Mouse (Mus musculus) heart, embryonic 15.5 days (tissue): ENCODE data around the gene Tecta. TPM values are rescaled to one million over a fixed set of nuclear protein-coding genes. Genes with fewer than 3 reads are reported as not detected.

Experiments used
- ATAC-seq: fragments of 200-750 bp; cut with Nextera tagmentation; replicated peaks from 2 replicates; pipeline ENCODE4 v1.8.0; 2017; ENCODE audit warnings: low read depth, moderate TSS enrichment; ENCODE audit not compliant: insufficient number of reproducible peaks, insufficient read depth, low FRiP score
- H3K27ac ChIP-seq: fragments of 300-500 bp; sonication (generic); 2 replicates; pipeline ENCODE4 v1.5.1; 2015; ENCODE audit warnings: mild to moderate bottlenecking, inconsistent platforms
- H3K27me3 ChIP-seq: fragments of 300-500 bp; sonication (generic); 2 replicates; pipeline ENCODE4 v1.6.1; 2015; ENCODE audit warnings: inconsistent platforms
- H3K36me3 ChIP-seq: fragments of 300-500 bp; sonication (generic); 2 replicates; pipeline ENCODE4 v1.6.1; 2015; ENCODE audit warnings: mild to moderate bottlenecking, inconsistent platforms
- H3K4me1 ChIP-seq: fragments of 300-500 bp; sonication (generic); replicated peaks from 2 replicates; pipeline ENCODE4 v1.6.1; 2015; ENCODE audit warnings: inconsistent platforms
- H3K4me2 ChIP-seq: fragments of 300-500 bp; sonication (generic); 2 replicates; pipeline ENCODE4 v1.6.1; 2015; ENCODE audit warnings: inconsistent platforms, mild to moderate bottlenecking, moderate library complexity
- H3K4me3 ChIP-seq: fragments of 300-500 bp; sonication (generic); 2 replicates; pipeline ENCODE4 v1.5.1; 2015; ENCODE audit warnings: mild to moderate bottlenecking, inconsistent platforms
- H3K9ac ChIP-seq: fragments of 300-500 bp; sonication (generic); 2 replicates; pipeline ENCODE4 v1.6.1; 2015; ENCODE audit warnings: mild to moderate bottlenecking, inconsistent platforms
- H3K9me3 ChIP-seq: fragments of 300-500 bp; sonication (generic); replicated peaks from 2 replicates; pipeline ENCODE4 v1.6.1; 2016; ENCODE audit warnings: inconsistent platforms
- WGBS: fragments of 180-500 bp; shearing (Covaris S2); methylation state at CpG from one replicate; pipeline ENCODE4 v1.1.7; 2015; ENCODE audit warnings: mixed read lengths; 5-methylcytosine and 5-hydroxymethylcytosine counted together
- polyA plus RNA-seq: library from polyadenylated mRNA; unstranded; fragments of >200 nt; fragmentation: Nextera tagmentation; extraction: Ambion mirVana; gene quantifications from 2 replicates; pipeline ENCODE4 v1.2.1, GENCODE M21; 2015

Gene Tecta
- polyA plus RNA-seq, 1 experiment from 2014 or later, result 0.04 TPM

DNA sequence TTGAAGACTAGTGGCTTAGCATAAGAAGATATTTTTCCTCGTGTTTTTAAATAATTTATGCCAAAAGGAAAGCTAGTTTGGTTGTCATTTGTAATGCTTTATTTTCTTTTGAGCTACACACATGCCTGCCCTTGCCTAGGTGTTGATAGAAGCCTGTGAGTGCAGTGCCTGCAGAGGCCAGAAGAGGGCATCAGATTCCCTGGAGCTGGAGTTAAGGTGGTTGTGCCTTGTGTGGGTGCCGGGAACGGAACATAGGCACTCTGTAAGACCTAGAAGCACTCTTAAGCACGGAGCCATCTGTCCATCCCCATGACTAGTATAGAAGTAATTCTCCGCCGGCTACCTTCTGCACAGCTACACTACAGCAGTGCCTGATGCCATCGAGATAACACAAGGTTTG lies 79.1 kb downstream of the Tecta start:
- H3K9ac ChIP-seq, result no peak overlapping the region
- 87% methylated on average over 7 of the region's 7 CpGs for WGBS

DNA sequence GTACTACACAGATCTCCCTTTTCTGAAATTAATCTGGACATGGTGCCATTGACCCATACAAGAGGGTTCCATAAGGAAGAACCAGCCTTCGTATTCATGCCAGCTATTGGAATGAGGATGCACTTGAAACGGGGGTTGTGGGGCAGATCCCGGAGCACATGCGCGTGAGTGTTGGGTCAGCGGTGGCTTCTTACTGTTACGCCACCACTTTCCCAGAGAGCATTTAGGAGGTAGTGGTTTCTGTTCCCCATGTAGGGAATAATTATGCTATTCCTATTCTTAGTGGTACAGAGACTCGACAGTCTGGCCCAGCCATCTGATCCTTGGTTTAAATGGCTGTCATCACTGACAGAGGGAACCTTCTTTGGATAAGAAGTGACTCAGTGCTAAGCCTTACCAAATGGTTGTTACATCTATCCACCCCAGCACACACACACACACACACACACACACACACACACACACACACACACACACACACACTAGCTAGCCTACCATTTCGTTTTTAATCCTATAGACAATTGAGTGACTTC lies 81.2 kb downstream of the Tecta start:
- Histone ChIP-seq H3K27ac (no peak overlapping the region), H3K36me3 (no peaks in the 10 kb centered on the region), H3K27me3 (no peaks in the 10 kb centered on the region), H3K4me2 (no peak overlapping the region), H3K9ac (no peak overlapping the region), H3K9me3 (no peaks in the 10 kb centered on the region), H3K4me1 (0 out of 2 replicates have a peak, but pooled peaks cover 2% of the 10 kb centered on the region), H3K4me3 (no peak overlapping the region)
- 82% methylated on average over 9 of the region's 9 CpGs for WGBS
- no peak for ATAC-seq

More for the DNA sequence above, 79.1 kb downstream of the Tecta start:
- ATAC-seq, result no peak
- Histone ChIP-seq H3K9me3 (no peaks in the 10 kb centered on the region), H3K4me2 (no peak overlapping the region), H3K36me3 (no peaks in the 10 kb centered on the region), H3K27ac (no peak overlapping the region), H3K4me3 (no peak overlapping the region), H3K4me1 (0 out of 2 replicates have a peak, but pooled peaks cover 2% of the 10 kb centered on the region), H3K27me3 (peaks cover 8% of the 10 kb centered on the region; the same call in 1 of the 2 replicates)

DNA sequence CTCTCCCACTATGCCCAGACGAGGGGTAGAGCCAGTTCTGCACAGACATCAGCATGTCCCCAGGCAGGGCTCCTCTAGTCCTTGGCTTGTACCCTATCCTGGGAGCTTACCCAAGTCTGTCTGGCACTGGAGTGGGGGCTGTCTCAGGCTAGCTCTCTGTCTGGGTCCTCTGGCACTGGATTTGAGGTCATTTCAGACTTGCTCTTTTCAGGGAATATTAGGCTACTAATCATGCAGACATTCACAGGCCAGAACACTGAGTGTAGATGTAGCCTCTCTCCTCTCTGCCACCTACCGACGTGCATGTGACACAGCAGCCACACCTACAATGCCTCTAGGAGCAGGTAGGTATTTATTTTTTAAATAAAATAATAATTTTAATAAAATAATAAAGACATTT lies 82.4 kb downstream of the Tecta start:
- Histone ChIP-seq H3K4me3 (no peak overlapping the region), H3K9me3 (no peaks in the 10 kb centered on the region), H3K27me3 (no peaks in the 10 kb centered on the region), H3K4me2 (no peak overlapping the region), H3K36me3 (no peaks in the 10 kb centered on the region), H3K9ac (no peak overlapping the region), H3K27ac (no peak overlapping the region), H3K4me1 (0 out of 2 replicates have a peak, but pooled peaks cover 2% of the 10 kb centered on the region)
- no peak for ATAC-seq
- 58% methylated on average over 3 of the region's 3 CpGs for WGBS

DNA sequence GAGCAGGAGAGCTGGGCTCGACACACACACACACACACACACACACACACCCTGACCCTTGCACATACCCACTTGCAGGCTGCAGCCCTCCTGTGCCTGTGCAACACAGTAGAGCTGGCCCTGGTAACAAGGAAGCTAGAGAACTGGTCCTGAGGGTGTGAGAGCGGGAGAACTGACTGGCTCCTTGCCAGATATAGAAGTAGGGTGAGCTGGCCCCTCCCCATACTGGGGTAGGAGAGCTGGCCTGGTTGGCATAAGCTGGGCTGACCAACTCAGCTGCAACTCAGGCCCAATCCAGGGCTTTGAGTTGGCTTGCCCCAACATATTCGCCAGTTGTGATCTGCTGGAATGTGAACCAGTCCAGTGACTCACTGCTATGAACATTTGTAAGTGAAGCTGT lies 83.9 kb downstream of the Tecta start:
- Histone ChIP-seq H3K4me1 (0 out of 2 replicates have a peak, but pooled peaks cover 2% of the 10 kb centered on the region), H3K4me2 (no peak overlapping the region), H3K36me3 (no peaks in the 10 kb centered on the region), H3K27ac (no peak overlapping the region), H3K9ac (no peak overlapping the region), H3K4me3 (no peak overlapping the region), H3K27me3 (no peaks in the 10 kb centered on the region), H3K9me3 (no peaks in the 10 kb centered on the region)
- WGBS, result 56% methylated on average over 3 of the region's 3 CpGs
- ATAC-seq, result no peak

DNA sequence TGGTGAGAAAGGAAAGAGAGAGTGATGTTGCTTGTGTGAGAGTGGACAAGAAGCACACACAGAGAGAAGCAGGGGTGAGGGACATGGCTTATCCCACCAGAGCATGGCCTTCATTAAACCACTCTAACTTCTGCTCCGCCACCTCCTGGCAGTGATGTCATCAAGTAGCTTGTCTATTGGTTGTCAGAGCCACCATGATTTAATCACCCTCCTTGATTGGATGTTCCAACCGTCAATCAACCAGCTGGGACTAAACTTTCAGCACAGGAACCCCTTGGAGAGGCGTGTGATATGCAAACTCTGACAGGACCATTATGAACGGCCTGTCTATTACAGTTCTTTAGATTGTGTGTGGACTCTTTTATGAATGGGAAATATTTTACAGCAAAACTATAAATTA lies 84.8 kb downstream of the Tecta start:
- 56% methylated on average over 4 of the region's 4 CpGs for WGBS
- Histone ChIP-seq H3K27ac (no peak overlapping the region), H3K4me3 (no peak overlapping the region), H3K36me3 (no peaks in the 10 kb centered on the region), H3K4me2 (no peak overlapping the region), H3K9ac (no peak overlapping the region), H3K4me1 (0 out of 2 replicates have a peak, but pooled peaks cover 2% of the 10 kb centered on the region), H3K27me3 (no peaks in the 10 kb centered on the region), H3K9me3 (no peaks in the 10 kb centered on the region)
- ATAC-seq, result no peak

DNA sequence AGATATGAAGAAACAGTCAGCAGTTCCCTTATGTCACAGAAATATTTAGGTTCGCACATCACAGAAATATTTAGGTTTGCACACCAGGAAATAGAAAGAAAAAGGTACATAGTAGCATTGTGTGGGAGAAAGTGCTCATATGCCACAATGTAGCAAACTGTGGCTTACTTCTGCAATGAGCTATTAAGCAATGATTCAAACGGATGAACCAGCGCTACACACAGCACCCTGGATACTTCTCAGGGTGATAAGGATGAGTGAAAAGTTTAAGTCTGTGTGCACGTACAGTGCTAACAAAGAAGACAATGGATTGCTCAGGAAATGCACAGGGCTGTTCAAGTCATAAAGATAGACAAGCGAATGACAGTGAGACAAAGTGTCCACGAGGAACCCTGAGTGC lies 85.3 kb downstream of the Tecta start:
- no peak overlapping the region for H3K4me3 ChIP-seq
- no peak for ATAC-seq
- WGBS, result 65% methylated on average over 6 of the region's 6 CpGs

DNA sequence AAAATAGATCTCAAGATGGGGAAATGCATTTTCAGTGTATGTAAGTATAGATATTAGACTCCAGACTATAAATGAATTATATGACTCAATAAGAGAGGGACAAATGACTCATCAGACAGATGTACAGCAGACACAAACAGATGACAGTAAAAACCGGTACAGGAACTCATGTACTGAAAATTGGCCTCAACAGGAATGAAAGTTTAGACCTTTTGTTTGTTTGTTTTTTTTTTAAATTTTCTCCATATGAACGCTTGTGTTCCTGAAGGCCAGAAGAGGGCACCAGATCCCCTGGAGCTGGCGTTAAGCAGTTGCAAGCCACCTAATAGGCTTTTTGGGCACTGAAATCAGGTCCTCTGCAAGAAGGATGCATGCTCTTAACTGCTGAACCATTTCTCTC lies 85.9 kb downstream of the Tecta start:
- H3K36me3 ChIP-seq, result no peaks in the 10 kb centered on the region
- no peak overlapping the region for H3K4me2 ChIP-seq
- H3K9me3 ChIP-seq, result no peaks in the 10 kb centered on the region
- H3K4me1 ChIP-seq, result 0 out of 2 replicates have a peak, but pooled peaks cover 2% of the 10 kb centered on the region
- no peak overlapping the region for H3K27ac ChIP-seq
- ATAC-seq, result no peak
- no peak overlapping the region for H3K4me3 ChIP-seq
- H3K9ac ChIP-seq, result no peak overlapping the region
- 20% methylated on average over 3 of the region's 3 CpGs for WGBS
- H3K27me3 ChIP-seq, result no peaks in the 10 kb centered on the region

More for the DNA sequence above, 85.3 kb downstream of the Tecta start:
- no peaks in the 10 kb centered on the region for H3K9me3 ChIP-seq
- no peaks in the 10 kb centered on the region for H3K27me3 ChIP-seq
- no peak overlapping the region for H3K27ac ChIP-seq
- no peak overlapping the region for H3K4me2 ChIP-seq
- H3K9ac ChIP-seq, result no peak overlapping the region
- no peaks in the 10 kb centered on the region for H3K36me3 ChIP-seq
- 0 out of 2 replicates have a peak, but pooled peaks cover 2% of the 10 kb centered on the region for H3K4me1 ChIP-seq

DNA sequence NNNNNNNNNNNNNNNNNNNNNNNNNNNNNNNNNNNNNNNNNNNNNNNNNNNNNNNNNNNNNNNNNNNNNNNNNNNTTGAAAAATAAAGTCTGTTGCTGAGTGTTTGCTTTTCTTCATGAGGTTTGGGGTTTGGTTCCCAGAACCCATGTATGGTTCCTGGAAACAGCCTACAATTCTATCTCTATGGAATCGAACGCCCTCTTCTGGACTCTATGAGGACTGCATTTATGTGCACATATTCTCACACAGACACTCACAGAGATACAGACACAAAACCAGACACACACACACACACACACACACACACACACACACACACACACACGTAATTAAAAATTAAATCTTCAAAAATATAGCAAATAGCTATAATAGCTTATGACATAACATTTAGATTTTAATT lies 88.4 kb downstream of the Tecta start:
- Histone ChIP-seq H3K9ac (no peak overlapping the region), H3K4me3 (no peak overlapping the region), H3K27ac (no peak overlapping the region), H3K4me2 (no peak overlapping the region), H3K27me3 (no peaks in the 10 kb centered on the region), H3K9me3 (no peaks in the 10 kb centered on the region), H3K4me1 (0 out of 2 replicates have a peak, but pooled peaks cover 2% of the 10 kb centered on the region), H3K36me3 (no peaks in the 10 kb centered on the region)
- ATAC-seq, result no peak
- WGBS, result 83% methylated on average over 3 of the region's 3 CpGs

DNA sequence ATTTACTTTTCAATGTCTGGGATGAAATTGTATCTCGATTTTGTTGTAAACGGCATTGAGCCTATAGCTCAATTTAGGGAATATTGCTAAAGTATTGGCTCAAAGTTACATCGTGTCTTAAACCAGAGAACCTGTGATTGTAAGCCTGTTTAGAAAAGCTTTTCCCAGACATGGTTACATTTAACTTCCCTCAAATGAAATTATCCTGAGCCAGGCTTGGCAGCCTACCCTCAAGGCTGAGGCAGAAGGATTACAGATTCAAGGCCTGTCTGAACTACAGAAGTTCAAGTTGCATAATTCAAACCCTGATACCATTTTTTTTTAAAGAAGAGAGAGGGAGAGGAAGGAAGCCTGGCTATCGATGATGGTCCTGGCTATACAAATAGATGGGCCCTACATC lies 95.8 kb downstream of the Tecta start:
- Histone ChIP-seq H3K4me1 (no peaks in the 10 kb centered on the region), H3K9me3 (no peaks in the 10 kb centered on the region), H3K4me2 (no peak overlapping the region), H3K4me3 (no peak overlapping the region), H3K27me3 (no peaks in the 10 kb centered on the region), H3K9ac (no peak overlapping the region), H3K27ac (no peak overlapping the region), H3K36me3 (no peaks in the 10 kb centered on the region)
- ATAC-seq, result no peak
- 77% methylated on average over 4 of the region's 4 CpGs for WGBS

DNA sequence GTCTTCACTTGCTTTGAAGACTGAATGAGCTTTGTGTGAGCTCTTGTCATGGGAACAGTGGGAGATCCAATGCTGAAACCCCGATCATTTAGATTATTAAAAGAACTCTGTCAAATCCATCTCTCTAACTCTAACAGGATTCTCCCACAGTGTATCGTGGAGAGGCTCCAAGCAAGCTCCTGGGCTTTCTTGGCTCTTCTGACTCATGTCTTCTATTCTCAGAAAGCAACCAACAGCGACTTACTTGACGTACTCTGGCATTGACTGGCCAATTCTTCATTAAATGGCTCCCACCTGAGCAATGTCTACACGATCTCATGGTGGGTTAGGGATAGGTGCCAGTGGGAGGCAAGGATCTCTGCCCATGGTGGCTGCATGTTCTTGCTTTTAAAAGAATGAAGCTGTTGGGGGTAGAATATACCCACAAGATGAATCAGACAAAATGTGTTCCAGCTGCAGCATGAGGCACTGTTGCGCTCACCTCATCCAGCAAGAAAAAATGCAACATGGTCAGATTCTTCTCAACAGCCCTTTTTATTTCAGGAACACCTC lies 98.6 kb downstream of the Tecta start:
- Histone ChIP-seq H3K27ac (no peak overlapping the region), H3K4me1 (no peaks in the 10 kb centered on the region), H3K36me3 (no peaks in the 10 kb centered on the region), H3K9me3 (no peaks in the 10 kb centered on the region), H3K4me2 (no peak overlapping the region), H3K9ac (no peak overlapping the region), H3K4me3 (no peak overlapping the region), H3K27me3 (no peaks in the 10 kb centered on the region)
- WGBS, result 78% methylated on average over 6 of the region's 6 CpGs
- ATAC-seq, result no peak

DNA sequence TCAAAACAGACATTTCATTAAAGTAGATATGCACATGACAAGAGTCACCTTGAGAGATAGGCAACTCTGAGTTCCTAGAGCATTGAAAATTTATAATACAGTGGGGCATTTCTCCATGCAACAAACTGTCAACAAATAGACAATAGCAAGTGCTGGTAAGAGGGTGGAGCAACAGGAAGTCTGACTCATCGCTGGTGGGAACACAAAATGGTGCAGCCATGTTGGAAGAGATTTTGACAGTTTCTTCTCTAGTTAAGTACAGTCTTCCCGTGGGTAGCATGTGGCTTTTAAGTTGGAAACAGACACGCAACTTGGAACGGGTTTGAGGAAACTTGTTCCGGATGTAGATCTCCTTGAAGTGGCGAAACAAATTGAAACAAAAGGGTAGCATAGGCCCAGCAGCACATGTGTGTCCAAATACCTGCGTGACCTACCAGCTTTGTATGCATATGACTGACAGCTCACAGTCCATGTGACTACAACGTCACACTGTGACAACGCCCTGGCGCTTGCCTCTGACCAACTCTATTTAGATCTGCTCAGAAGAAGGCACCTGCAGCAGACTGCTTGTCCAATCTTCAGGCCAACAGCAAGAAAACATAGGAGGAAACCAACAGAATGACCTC lies 103.3 kb downstream of the Tecta start:
- H3K9me3 ChIP-seq, result no peaks in the 10 kb centered on the region
- H3K4me2 ChIP-seq, result no peak overlapping the region
- no peak overlapping the region for H3K27ac ChIP-seq
- no peaks in the 10 kb centered on the region for H3K4me1 ChIP-seq
- no peak overlapping the region for H3K9ac ChIP-seq
- H3K27me3 ChIP-seq, result no peaks in the 10 kb centered on the region
- H3K36me3 ChIP-seq, result no peaks in the 10 kb centered on the region
- no peak for ATAC-seq
- WGBS, result 85% methylated on average over 10 of the region's 10 CpGs
- no peak overlapping the region for H3K4me3 ChIP-seq

DNA sequence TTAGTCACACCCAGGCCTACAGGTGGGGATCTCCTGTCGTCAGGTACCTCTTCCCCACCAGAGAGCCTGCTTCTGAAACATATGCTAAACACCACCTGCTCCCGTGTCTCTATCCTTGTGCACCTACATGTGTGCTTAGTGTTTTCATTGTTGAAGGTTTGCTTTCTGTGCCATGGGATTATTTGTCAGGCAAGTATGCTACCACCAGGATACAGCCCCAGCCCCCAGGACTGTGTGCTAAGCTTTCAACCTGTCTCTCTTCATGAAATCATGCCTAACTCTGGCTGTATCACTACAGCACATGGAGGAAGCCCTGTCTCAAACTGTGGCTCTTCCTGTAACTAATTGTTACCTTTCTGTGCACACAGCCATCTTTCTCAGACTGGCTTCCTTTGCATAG lies 105.6 kb downstream of the Tecta start:
- Histone ChIP-seq H3K9me3 (no peaks in the 10 kb centered on the region), H3K27me3 (no peaks in the 10 kb centered on the region), H3K36me3 (no peaks in the 10 kb centered on the region), H3K4me1 (no peaks in the 10 kb centered on the region), H3K9ac (no peak overlapping the region), H3K4me3 (no peak overlapping the region), H3K27ac (no peak overlapping the region), H3K4me2 (no peak overlapping the region)
- no peak for ATAC-seq
- 67% methylated on average over 2 of the region's 2 CpGs for WGBS
